ENCODE assay signal across 7 mouse cellular contexts in the genomic region with DNA sequence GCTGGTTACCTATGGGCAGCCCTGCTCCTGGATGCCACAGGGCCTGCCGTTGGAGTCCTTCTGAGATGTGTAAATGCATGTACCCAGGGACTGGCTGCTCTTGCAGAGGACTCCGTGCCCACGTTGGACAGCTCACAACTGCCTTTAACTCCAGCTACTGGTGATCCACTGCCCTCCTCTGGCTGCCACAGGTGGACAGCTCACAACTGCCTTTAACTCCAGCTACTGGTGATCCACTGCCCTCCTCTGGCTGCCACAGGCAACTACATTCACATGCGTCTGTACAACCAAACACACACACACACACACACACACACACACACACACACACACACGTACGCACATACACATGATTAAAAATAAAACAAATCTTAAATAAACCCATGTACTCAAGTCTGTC.
A peak's percentile ranks its signal among the peaks of the same experiment; 100 is the strongest.
DNase-seq lines count a peak whose midpoint lies in the region; ATAC-seq and TF ChIP-seq lines count a peak whose summit lies in the region.
"Not testable (repeated sequence)": the region's sequence is repeated elsewhere in the genome, so short reads cannot be mapped to it uniquely, and the experiment has no call there.

No protein-coding gene starts in this region.

- not testable (repeated sequence) for H3K9ac ChIP-seq in CH12.LX (ENCODE audit: insufficient read depth, low read depth); hindbrain, postnatal 0 days (replicated peaks; ENCODE audit: low read length); lung, postnatal 0 days (replicated peaks; ENCODE audit: low read depth)

- peaks cover 76% of the 10 kb centered on the region for H3K27me3 ChIP-seq in CH12.LX (replicated peaks)
- not testable (repeated sequence) for H3K27me3 ChIP-seq in hindbrain, postnatal 0 days (ENCODE audit: insufficient read depth, low read length); lung, postnatal 0 days (replicated peaks; ENCODE audit: insufficient read depth, low read length)

- not testable (repeated sequence) for H3K9me3 ChIP-seq in CH12.LX (replicated peaks; ENCODE audit: low read length); hindbrain, postnatal 0 days (ENCODE audit: low read length); lung, postnatal 0 days (ENCODE audit: low read length)

- dilution Hi-C loops in CH12.LX (cut with MboI; ENCODE audit: extremely low pct_ligation_motif_present, extremely low pct_unique_long_range_greater_than_20kb, low sequenced_read_pairs), result not testable (repeated sequence)

- WGBS in hindbrain, postnatal 0 days, result 84% methylated on average over 6 of the region's 6 CpGs
- WGBS in lung, postnatal 0 days, result 66% methylated on average over 6 of the region's 6 CpGs

- in situ Hi-C loops in CH12.LX (cut with MboI; ENCODE audit: low pct_ligation_motif_present, low pct_unique_long_range_greater_than_20kb, low sequenced_read_pairs), result loop anchor here (10.0 kb wide), 1 partner anchor 145 kb away; no protein-coding TSS in a partner anchor

- TF ChIP-seq EP300 in CH12.LX (IDR thresholded peaks at IDR 0.05; ENCODE audit: low read length); lung, postnatal 0 days (IDR thresholded peaks at IDR 0.05): not testable (repeated sequence)

- not testable (repeated sequence) for H3K27ac ChIP-seq in CH12.LX (ENCODE audit: insufficient read depth, low read depth); hindbrain, postnatal 0 days; left cerebral cortex, adult 2 months; lung, postnatal 0 days (ENCODE audit: low read length)

- H3K4me1 ChIP-seq in CH12.LX (ENCODE audit: control insufficient read depth in 1 of 2, insufficient read depth in 2 of 2); hindbrain, postnatal 0 days (ENCODE audit: insufficient read depth, low read length); lung, postnatal 0 days (ENCODE audit: insufficient read depth, low read depth, low read length): not testable (repeated sequence)

- not testable (repeated sequence) for H3K4me2 ChIP-seq in CH12.LX (ENCODE audit: insufficient read depth, low read depth, poor library complexity, severe bottlenecking); hindbrain, postnatal 0 days (ENCODE audit: low read depth, low read length); lung, postnatal 0 days (replicated peaks; ENCODE audit: low read depth, low read length)

- TF ChIP-seq RAD21 in CH12.LX (IDR thresholded peaks at IDR 0.05; ENCODE audit: low read depth, low read length), result peak; percentile 45

- not testable (repeated sequence) for TF ChIP-seq POLR2A in CH12.LX (IDR thresholded peaks at IDR 0.05; ENCODE audit: low read depth, low read length)

- H3K4me3 ChIP-seq in CH12.LX (replicated peaks in 1 of 3; ENCODE audit: low read depth in 2 of 3, low read length in 2 of 3, poor library complexity in 1 of 3); hindbrain, postnatal 0 days (ENCODE audit: low read length); left cerebral cortex, adult 2 months; lung, postnatal 0 days (ENCODE audit: low read depth, low read length): not testable (repeated sequence)

- DNase-seq in CH12.LX (ENCODE audit: extremely low read depth); left cerebral cortex, adult 2 months (ENCODE audit: extremely low spot score in 1 of 2, low spot score in 2 of 2); lung, postnatal 0 days (ENCODE audit: low spot score): not testable (repeated sequence)
- DNase-seq in R1 (ENCODE audit: low read depth, low spot score), result peak; percentile 21
- peak; percentile 25 for DNase-seq in adrenal gland, postnatal 25 days
- DNase-seq in embryo, embryonic 10 days (ENCODE audit: low spot score), result peak; percentile 8
- peak; percentile 38 for DNase-seq in hindbrain, postnatal 0 days (ENCODE audit: low spot score)

- H3K79me2 ChIP-seq in CH12.LX (replicated peaks; ENCODE audit: control insufficient read depth, extremely low read depth, insufficient read depth, poor library complexity, severe bottlenecking), result not testable (repeated sequence)

- intact Hi-C loops in left cerebral cortex, adult 2 months (cut with DNase I), result loop anchor here (5.0 kb wide), 1 partner anchor 92 kb away; no protein-coding TSS in a partner anchor

- not testable (repeated sequence) for ATAC-seq in hindbrain, postnatal 0 days; lung, postnatal 0 days

- H3K36me3 ChIP-seq in CH12.LX (replicated peaks in 1 of 2; ENCODE audit: control insufficient read depth in 1 of 2, insufficient read depth in 1 of 2, low read length in 1 of 2); hindbrain, postnatal 0 days (ENCODE audit: insufficient read depth, low read length); lung, postnatal 0 days (ENCODE audit: insufficient read depth, low read length): not testable (repeated sequence)

- TF ChIP-seq CTCF in CH12.LX (conservative IDR thresholded peaks at IDR 0.05 in 1 of 2, IDR thresholded peaks at IDR 0.05 in 1 of 2; ENCODE audit: low read depth in 2 of 2, low read length in 2 of 2), result peak in 1 of 2 experiments; percentile 59; a peak in 2 of 4 replicates
- peak; percentile 72 for TF ChIP-seq CTCF in hindbrain, postnatal 0 days (IDR thresholded peaks at IDR 0.05; ENCODE audit: low read depth)
- TF ChIP-seq CTCF in left cerebral cortex, adult 2 months (IDR thresholded peaks at IDR 0.05), result peak; percentile 30
- TF ChIP-seq CTCF in lung, postnatal 0 days (IDR thresholded peaks at IDR 0.05), result peak; percentile 41; the same call in 1 of the 2 replicates

TF ChIP-seq in CH12.LX, 34 proteins besides CTCF, POLR2A, EP300 and RAD21:
- peak; percentile 18 for TF ChIP-seq SMC3 (IDR thresholded peaks at IDR 0.05; ENCODE audit: low read depth, low read length)
